Mouse (Mus musculus): ENCODE results near the gene Tuba8. TPM values are rescaled to one million over a fixed set of nuclear protein-coding genes. Genes with fewer than 3 reads are reported as not detected.

Gene Tuba8
- polyA plus RNA-seq, 1 experiment from 2014 or later, result 0.04 TPM

DNA sequence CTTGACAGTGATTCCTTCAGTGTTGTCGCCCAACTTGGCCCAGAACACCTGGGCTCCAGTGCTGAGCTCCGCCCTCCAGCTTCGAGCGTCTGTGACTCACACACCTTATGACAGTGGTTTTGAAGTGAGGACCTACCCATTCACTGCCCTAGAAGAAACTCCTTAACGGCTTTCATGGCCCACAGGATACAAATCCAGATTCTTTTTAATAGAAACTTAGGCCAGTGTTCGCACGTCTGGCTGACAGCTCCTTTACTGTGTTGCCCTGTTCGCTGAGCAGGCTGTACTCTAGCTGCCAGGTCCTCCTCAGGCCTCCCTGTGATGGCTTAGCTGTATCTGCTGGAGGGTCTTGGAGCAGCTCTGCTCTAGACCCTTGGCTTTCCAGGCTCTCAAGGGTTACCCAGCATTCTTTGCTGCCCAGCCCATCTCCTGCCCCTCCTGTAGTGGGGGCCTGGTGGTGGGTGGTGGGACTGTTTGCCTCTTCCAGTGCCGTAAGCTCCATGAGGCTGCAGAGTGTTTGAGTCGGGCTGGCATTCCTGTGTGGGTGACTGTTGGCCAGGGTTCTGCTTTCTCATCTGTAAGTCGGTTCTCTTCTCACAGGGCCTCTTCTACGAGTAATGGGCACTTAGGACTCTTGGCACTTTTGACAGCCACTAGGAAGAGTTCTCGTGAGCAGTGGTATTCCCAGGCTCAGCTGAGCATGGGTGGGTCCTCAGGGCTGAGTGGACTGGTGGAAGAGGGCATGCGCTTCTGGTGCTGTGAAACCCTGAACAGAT lies 15.4 kb upstream of the Tuba8 start:
- no peak for DNase-seq (ENCODE audit: low read depth, low spot score)
- ATAC-seq, result no peak
- H3K27me3 ChIP-seq, result no peaks in the 10 kb centered on the region
- in situ Hi-C loops (cut with MboI; ENCODE audit: low pct_unique_long_range_greater_than_20kb), result no loop called here
- no peak for TF ChIP-seq CTCF (IDR thresholded peaks at IDR 0.05)
- CTCF ChIA-PET, result no interaction called here
- POLR2A ChIA-PET, result interaction anchor here (0.7 kb wide), 1 partner anchor 8 kb away, joined by 3 read pairs; no protein-coding TSS in a partner anchor

DNA sequence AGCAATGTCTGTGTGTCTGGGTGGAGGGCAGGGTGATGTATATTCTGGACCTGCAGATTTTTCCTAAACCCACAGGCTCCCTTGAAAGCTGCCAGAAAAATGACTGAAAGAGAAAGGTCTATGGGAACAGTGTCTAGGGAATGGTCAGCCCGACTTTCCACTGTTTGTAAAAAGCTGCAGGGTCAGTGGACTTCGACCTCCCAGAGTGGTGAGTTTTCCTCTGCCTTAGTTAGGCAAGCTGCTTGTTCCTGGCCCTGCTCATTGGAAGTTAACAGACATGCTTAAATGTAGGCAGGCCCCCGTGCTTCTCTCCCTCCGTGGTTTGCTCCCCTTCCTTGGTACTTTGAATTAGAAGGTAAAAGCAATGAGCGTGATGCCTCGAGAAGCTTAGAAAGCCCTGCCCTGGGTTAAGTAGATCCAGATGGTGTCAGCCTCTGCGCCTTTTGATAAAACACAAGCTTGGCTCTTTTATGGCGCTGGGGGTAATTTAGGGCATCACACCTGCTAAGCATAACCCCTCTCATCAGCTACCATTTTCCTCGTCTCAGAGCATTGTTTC lies 12.6 kb upstream of the Tuba8 start:
- no peak for DNase-seq (ENCODE audit: low read depth, low spot score)
- TF ChIP-seq CTCF (IDR thresholded peaks at IDR 0.05), result no peak
- CTCF ChIA-PET, result interaction anchor here (1.1 kb wide), 1 partner anchor 13 kb away, joined by 4 read pairs; no protein-coding TSS in a partner anchor
- H3K27me3 ChIP-seq, result no peaks in the 10 kb centered on the region
- POLR2A ChIA-PET, result interaction anchor here (0.7 kb wide), 1 partner anchor 31 kb away, joined by 4 read pairs; no protein-coding TSS in a partner anchor
- in situ Hi-C loops (cut with MboI; ENCODE audit: low pct_unique_long_range_greater_than_20kb), result no loop called here
- ATAC-seq, result no peak

DNA sequence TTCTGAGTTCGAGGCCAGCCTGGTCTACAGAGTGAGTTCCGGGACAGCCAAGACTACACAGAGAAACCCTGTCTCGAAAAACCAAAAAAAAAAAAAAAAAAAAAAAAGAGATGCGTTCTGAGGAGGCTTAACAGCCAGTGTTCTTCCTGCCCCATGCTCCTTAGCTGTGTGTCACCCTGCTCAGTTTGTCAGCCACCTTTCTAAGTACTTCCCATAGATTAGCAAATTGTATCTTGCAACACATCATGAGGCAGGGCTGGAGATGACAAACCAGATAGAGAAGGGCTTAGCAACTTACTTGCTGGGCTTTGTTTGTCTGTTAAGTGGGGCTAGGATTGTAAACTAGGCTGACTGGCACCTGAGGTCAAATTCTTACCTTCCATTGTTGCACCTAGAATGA lies 10.0 kb upstream of the Tuba8 start:
- TF ChIP-seq CTCF (IDR thresholded peaks at IDR 0.05), result no peak
- in situ Hi-C loops (cut with MboI; ENCODE audit: low pct_unique_long_range_greater_than_20kb), result no loop called here
- no peaks in the 10 kb centered on the region for H3K27me3 ChIP-seq
- no peak for ATAC-seq
- POLR2A ChIA-PET, result interaction anchor here (0.7 kb wide), 1 partner anchor 113 kb away, joined by 4 read pairs; no protein-coding TSS in a partner anchor
- CTCF ChIA-PET, result no interaction called here
- DNase-seq (ENCODE audit: low read depth, low spot score), result no peak

DNA sequence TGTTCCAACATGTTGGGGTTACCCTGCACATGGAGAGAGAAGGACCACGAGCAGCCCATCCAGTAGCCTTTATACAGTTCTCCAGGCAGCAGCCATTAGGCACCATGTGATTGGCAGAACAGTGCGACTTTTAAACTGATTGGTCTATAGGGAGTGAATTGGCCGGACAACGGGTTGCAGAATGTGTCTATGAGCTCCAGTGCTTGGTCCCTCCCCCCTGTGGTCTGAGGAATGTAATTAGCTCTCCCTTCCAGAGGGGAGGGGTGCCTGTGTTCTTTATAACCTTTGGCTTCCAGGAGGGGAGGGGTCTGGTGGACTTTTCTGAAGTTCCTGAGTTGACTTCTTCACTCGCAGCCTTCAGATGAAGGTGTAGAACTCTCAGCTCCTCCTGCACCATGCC lies 8.5 kb upstream of the Tuba8 start:
- no peak for TF ChIP-seq CTCF (IDR thresholded peaks at IDR 0.05)

DNA sequence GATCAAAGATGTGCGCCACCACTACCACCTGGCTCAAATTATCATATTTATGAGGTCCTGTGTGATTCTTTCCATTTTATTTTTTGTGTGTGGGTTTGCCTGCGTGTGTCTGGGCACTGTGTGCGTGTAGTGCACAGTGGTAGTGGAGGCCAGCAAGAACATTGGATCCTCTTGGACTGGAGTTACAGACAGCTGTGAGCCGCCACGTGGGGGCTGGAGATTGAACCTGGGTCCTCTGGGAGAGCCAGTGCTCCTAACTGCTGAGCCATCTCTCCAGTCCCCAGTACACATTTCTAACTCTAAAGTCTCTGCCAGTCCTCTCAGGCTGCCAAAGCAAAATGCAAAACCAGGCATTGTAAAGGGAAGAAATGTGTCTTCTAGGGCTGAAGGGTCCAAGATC lies 4.0 kb upstream of the Tuba8 start:
- ChIA-PET POLR2A (no interaction called here), CTCF (no interaction called here)
- in situ Hi-C loops (cut with MboI; ENCODE audit: low pct_unique_long_range_greater_than_20kb), result no loop called here
- TF ChIP-seq CTCF (IDR thresholded peaks at IDR 0.05), result no peak
- no peak for DNase-seq (ENCODE audit: low read depth, low spot score)
- no peaks in the 10 kb centered on the region for H3K27me3 ChIP-seq
- no peak for ATAC-seq

More for the DNA sequence above, 8.5 kb upstream of the Tuba8 start:
- H3K27me3 ChIP-seq, result no peaks in the 10 kb centered on the region
- in situ Hi-C loops (cut with MboI; ENCODE audit: low pct_unique_long_range_greater_than_20kb), result no loop called here
- ChIA-PET CTCF (no interaction called here), POLR2A (no interaction called here)
- DNase-seq (ENCODE audit: low read depth, low spot score) (no peak), ATAC-seq (no peak)

DNA sequence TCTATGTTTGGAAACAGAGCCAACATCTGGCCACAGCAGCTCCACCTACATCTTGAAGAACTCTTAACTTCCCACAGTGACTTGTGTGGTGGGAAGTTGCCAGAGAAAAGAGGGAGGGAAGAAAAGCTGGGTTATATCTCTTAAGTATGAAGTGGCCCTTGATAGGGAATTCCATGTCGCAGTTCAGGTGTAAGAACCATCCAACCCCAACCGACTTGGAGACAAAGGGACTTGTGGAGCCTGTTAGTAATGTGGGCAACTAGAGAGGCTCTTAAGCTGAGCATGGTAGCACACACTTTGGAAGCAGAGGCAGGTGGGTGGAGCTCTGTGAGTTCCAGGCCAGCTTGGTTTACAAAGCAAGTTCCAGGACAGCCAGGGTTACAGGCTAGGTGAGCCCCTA lies 912 bp upstream of the Tuba8 start:
- DNase-seq (ENCODE audit: low read depth, low spot score), result no peak

DNA sequence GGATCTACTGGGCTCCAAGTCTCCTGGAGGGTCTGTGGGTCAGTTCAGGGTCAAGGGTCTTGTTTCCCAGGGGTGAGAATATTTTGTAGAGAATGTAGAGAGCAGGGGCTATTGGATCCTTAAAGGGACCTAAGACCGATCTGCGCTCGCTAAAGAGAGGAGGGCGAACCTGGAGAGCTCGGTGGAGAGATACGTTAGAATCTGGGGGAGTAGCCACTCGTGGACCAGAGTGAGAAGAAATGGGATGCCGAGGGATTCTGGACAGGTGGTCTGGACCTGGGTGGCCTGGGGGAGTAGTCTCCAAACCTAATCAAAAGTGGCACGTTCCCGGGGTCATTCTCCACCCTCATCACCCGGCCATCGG lies 412 bp downstream of the Tuba8 start:
- in situ Hi-C loops (cut with MboI; ENCODE audit: low pct_unique_long_range_greater_than_20kb), result no loop called here
- no peak for TF ChIP-seq CTCF (IDR thresholded peaks at IDR 0.05)
- CTCF ChIA-PET, result interaction anchor here (1.6 kb wide), 1 partner anchor 10 kb away, joined by 4 read pairs; no protein-coding TSS in a partner anchor
- no peaks in the 10 kb centered on the region for H3K27me3 ChIP-seq
- DNase-seq (ENCODE audit: low read depth, low spot score) (no peak), ATAC-seq (no peak)
- POLR2A ChIA-PET, result no interaction called here

More for the DNA sequence above, 912 bp upstream of the Tuba8 start:
- POLR2A ChIA-PET, result no interaction called here
- no peak for ATAC-seq
- CTCF ChIA-PET, result no interaction called here
- TF ChIP-seq CTCF (IDR thresholded peaks at IDR 0.05), result no peak
- H3K27me3 ChIP-seq, result no peaks in the 10 kb centered on the region
- in situ Hi-C loops (cut with MboI; ENCODE audit: low pct_unique_long_range_greater_than_20kb), result no loop called here

DNA sequence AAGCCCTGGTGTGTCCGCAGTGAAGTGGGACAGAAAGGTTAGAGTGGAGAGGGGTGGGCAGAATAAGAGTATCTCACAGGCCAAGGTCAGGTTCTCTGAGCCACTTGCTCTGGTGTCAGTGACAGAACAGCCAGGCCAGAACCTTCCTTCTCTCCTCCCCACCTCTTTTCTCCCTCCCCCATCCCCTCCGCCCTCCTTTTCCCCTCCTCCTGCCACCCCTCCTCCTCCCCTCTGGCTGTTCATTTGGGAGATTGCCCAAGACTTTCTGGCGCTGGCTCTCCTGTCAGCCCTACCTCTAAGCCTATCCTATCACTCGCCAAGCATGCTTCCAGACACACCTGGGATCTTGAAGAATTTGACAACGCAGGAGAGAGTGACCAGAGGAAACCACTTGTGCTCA lies 1.2 kb downstream of the Tuba8 start:
- CTCF ChIA-PET, result interaction anchor here (1.6 kb wide), 1 partner anchor 9 kb away, joined by 4 read pairs; no protein-coding TSS in a partner anchor
- H3K27me3 ChIP-seq, result no peaks in the 10 kb centered on the region
- no peak for TF ChIP-seq CTCF (IDR thresholded peaks at IDR 0.05)
- POLR2A ChIA-PET, result no interaction called here
- ATAC-seq (no peak), DNase-seq (ENCODE audit: low read depth, low spot score) (no peak)
- in situ Hi-C loops (cut with MboI; ENCODE audit: low pct_unique_long_range_greater_than_20kb), result no loop called here

DNA sequence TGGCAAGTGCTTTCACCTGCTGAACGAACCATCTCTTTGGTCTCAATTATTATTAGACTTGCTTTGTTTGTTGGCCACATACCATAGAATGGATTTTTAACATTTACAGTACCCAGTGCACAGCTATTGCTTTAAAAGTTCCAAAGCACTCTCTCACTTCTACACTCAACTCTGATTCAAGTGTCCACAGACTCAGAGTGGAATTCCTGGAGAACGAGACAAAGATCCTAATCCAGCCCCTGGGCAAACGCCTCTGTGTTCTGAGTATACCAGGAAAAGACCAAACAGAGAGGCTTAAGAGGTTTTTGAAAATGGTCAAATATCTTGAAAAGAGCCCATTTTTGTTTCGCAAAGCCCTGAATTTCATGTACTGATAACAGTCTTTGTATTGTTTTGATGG lies 2.5 kb downstream of the Tuba8 start:
- ChIA-PET CTCF (no interaction called here), POLR2A (no interaction called here)
- no peak for ATAC-seq
- no peak for DNase-seq (ENCODE audit: low read depth, low spot score)
- TF ChIP-seq CTCF (IDR thresholded peaks at IDR 0.05), result no peak
- in situ Hi-C loops (cut with MboI; ENCODE audit: low pct_unique_long_range_greater_than_20kb), result no loop called here
- H3K27me3 ChIP-seq, result no peaks in the 10 kb centered on the region

DNA sequence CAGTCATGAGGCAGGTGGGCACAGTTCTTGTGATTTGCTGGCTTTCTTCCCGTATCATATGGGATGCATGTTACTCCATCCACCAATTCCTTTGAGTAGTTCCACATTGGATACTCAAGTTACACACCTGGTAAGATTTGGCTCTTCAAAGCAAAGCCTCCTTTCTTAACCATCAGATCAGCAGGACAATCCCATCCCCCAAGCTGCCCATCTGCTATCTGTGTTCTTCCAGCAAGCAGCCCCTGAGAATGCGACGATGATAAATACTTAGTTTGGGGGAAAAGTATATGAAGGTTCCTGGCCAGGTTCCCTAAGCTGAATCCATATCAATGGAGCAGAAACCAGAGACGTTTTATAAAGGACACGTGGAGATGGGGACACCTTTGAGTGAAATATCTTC lies 3.7 kb downstream of the Tuba8 start:
- no peak for TF ChIP-seq CTCF (IDR thresholded peaks at IDR 0.05)
- in situ Hi-C loops (cut with MboI; ENCODE audit: low pct_unique_long_range_greater_than_20kb), result no loop called here
- CTCF ChIA-PET, result no interaction called here
- no peak for ATAC-seq
- POLR2A ChIA-PET, result no interaction called here
- no peak for DNase-seq (ENCODE audit: low read depth, low spot score)
- no peaks in the 10 kb centered on the region for H3K27me3 ChIP-seq

DNA sequence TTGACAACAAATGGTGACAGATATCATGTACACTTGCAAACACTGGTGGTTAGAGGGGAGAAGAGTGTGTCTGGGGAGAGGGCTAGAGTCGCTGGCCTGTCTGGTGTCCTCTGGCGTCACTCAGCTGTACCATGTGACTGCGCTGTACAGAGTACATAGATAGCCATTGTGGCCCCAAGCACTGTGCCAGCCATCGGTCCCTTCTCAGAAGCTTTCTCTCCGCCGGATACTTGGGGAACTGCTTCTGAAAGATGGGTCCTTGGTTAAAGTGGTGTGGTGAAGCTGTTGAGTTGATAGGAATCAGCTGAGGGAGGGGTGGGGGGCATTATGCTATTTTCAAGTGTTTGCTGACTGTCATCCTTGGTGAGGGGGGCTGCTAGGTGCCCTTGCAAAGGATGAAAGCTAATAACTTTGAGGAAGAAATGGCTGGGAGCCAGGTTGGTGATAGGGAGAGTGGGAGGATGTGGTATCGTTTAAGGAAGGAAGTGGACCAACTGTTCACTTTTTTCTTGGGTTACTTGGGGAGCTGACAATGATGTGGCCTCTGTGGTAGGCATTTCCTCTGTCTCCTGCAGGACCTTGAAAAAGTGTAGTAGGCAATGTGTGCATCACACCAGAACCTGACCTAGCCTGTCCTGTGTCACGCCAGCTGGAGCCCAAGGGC lies 4.3 kb downstream of the Tuba8 start:
- no peak for TF ChIP-seq CTCF (IDR thresholded peaks at IDR 0.05)
- CTCF ChIA-PET, result interaction anchor here (1.4 kb wide), 1 partner anchor 28 kb away, joined by 3 read pairs; no protein-coding TSS in a partner anchor
- in situ Hi-C loops (cut with MboI; ENCODE audit: low pct_unique_long_range_greater_than_20kb), result no loop called here

More for the DNA sequence above, 4.3 kb downstream of the Tuba8 start:
- H3K27me3 ChIP-seq, result no peaks in the 10 kb centered on the region
- POLR2A ChIA-PET, result no interaction called here
- ATAC-seq, result no peak
- DNase-seq (ENCODE audit: low read depth, low spot score), result no peak
